Mouse (Mus musculus): ENCODE results near the gene Prune2. TPM values are rescaled to one million over a fixed set of nuclear protein-coding genes. Genes with fewer than 3 reads are reported as not detected.

Gene Prune2
- polyA plus RNA-seq, 1 experiment = 10.9 TPM

DNA sequence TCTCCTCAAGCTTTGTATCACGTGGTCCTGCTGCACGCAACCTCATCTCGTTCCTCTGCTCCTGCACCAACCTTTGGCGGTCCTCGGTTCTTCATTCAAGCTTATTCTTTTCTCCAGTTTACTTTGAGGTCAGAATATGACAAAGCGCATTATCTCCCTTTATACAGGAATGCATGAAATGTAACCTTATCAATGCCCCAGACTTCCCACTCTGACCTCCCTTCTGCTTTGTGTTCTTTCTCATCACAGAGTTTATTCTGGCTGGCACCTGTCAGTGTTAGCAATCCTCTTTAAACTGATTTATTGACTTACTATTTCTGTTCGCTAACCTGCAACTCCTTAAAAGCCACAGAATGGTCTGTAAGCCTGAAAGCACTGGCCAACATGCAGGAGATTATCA is 113.1 kb downstream of the Prune2 start:
- Histone ChIP-seq H3K4me1 (ENCODE audit: control insufficient read depth, insufficient read depth, low read length) (no peaks in the 10 kb centered on the region), H3K27ac (ENCODE audit: insufficient read depth, low read length) (no peak overlapping the region), H3K9me3 (replicated peaks; ENCODE audit: control insufficient read depth, insufficient read depth, low read length, poor library complexity, severe bottlenecking) (peaks cover 3% of the 10 kb centered on the region; the same call in 1 of the 2 replicates), H3K9ac (ENCODE audit: low read depth, poor library complexity, severe bottlenecking) (no peak overlapping the region), H3K27me3 (ENCODE audit: control insufficient read depth, insufficient read depth, low read length, poor library complexity, severe bottlenecking) (no peaks in the 10 kb centered on the region), H3K4me3 (ENCODE audit: low read depth, low read length) (no peak overlapping the region), H3K36me3 (ENCODE audit: control insufficient read depth, insufficient read depth, low read length, poor library complexity, severe bottlenecking) (no peaks in the 10 kb centered on the region)
- no peak for TF ChIP-seq CTCF (IDR thresholded peaks at IDR 0.05; ENCODE audit: low read depth, low read length)
- TF ChIP-seq EP300 (IDR thresholded peaks at IDR 0.05; ENCODE audit: insufficient read depth, low read depth, low read length) = no peak
- TF ChIP-seq POLR2A (IDR thresholded peaks at IDR 0.05; ENCODE audit: insufficient read depth, low read length) = no peak

DNA sequence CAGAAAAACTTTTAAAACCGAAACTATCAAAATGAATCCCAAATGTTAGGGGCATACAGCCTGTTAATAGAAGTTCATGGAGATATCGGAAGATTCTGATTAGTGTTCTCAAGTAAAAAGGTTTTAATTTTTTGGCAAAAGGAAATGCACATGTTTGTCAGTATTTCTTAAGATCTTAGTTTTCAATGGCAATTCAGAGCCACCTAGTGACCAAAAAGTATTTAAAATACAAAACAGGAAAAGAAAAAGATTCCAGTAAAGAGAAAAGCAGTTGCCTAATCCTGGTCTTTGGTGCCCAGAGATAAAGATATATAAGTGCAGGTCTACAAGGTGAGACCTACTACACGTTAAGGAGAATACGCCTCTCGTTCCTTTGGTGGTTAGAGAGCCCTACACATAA is 115.3 kb downstream of the Prune2 start:
- no peaks in the 10 kb centered on the region for H3K36me3 ChIP-seq (ENCODE audit: control insufficient read depth, insufficient read depth, low read length, poor library complexity, severe bottlenecking)
- H3K4me3 ChIP-seq (ENCODE audit: low read depth, low read length) = no peak overlapping the region
- no peaks in the 10 kb centered on the region for H3K27me3 ChIP-seq (ENCODE audit: control insufficient read depth, insufficient read depth, low read length, poor library complexity, severe bottlenecking)
- no peak for TF ChIP-seq CTCF (IDR thresholded peaks at IDR 0.05; ENCODE audit: low read depth, low read length)
- TF ChIP-seq EP300 (IDR thresholded peaks at IDR 0.05; ENCODE audit: insufficient read depth, low read depth, low read length) = no peak
- no peak for TF ChIP-seq POLR2A (IDR thresholded peaks at IDR 0.05; ENCODE audit: insufficient read depth, low read length)
- no peak overlapping the region for H3K27ac ChIP-seq (ENCODE audit: insufficient read depth, low read length)
- H3K9me3 ChIP-seq (replicated peaks; ENCODE audit: control insufficient read depth, insufficient read depth, low read length, poor library complexity, severe bottlenecking) = peaks cover 3% of the 10 kb centered on the region; the same call in 1 of the 2 replicates
- no peaks in the 10 kb centered on the region for H3K4me1 ChIP-seq (ENCODE audit: control insufficient read depth, insufficient read depth, low read length)
- no peak overlapping the region for H3K9ac ChIP-seq (ENCODE audit: low read depth, poor library complexity, severe bottlenecking)

DNA sequence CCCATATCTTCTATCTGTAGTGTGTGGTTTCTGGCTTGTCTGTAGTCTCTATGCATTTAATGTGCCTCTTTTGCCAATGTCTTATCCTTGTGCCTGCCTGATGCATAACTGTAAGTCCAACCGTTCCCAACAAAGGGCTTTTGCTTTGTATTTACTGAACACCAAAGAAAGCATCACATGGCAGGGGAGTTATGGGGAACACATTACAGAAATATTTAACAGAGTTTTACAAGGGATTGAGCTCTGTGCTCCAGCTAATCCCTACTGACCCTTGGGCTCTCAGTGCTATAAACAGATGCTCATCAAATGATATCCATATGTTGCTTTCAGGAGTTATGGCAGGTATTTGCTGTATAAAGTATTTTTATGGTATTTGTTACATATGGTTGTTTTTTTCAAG is 116.3 kb downstream of the Prune2 start:
- no peak overlapping the region for H3K27ac ChIP-seq (ENCODE audit: insufficient read depth, low read length)
- TF ChIP-seq CTCF (IDR thresholded peaks at IDR 0.05; ENCODE audit: low read depth, low read length) (no peak), EP300 (IDR thresholded peaks at IDR 0.05; ENCODE audit: insufficient read depth, low read depth, low read length) (no peak), POLR2A (IDR thresholded peaks at IDR 0.05; ENCODE audit: insufficient read depth, low read length) (no peak)
- no peak overlapping the region for H3K4me3 ChIP-seq (ENCODE audit: low read depth, low read length)
- no peaks in the 10 kb centered on the region for H3K4me1 ChIP-seq (ENCODE audit: control insufficient read depth, insufficient read depth, low read length)
- no peaks in the 10 kb centered on the region for H3K27me3 ChIP-seq (ENCODE audit: control insufficient read depth, insufficient read depth, low read length, poor library complexity, severe bottlenecking)
- no peak overlapping the region for H3K9ac ChIP-seq (ENCODE audit: low read depth, poor library complexity, severe bottlenecking)
- peaks cover 3% of the 10 kb centered on the region; the same call in 1 of the 2 replicates for H3K9me3 ChIP-seq (replicated peaks; ENCODE audit: control insufficient read depth, insufficient read depth, low read length, poor library complexity, severe bottlenecking)
- H3K36me3 ChIP-seq (ENCODE audit: control insufficient read depth, insufficient read depth, low read length, poor library complexity, severe bottlenecking) = no peaks in the 10 kb centered on the region

DNA sequence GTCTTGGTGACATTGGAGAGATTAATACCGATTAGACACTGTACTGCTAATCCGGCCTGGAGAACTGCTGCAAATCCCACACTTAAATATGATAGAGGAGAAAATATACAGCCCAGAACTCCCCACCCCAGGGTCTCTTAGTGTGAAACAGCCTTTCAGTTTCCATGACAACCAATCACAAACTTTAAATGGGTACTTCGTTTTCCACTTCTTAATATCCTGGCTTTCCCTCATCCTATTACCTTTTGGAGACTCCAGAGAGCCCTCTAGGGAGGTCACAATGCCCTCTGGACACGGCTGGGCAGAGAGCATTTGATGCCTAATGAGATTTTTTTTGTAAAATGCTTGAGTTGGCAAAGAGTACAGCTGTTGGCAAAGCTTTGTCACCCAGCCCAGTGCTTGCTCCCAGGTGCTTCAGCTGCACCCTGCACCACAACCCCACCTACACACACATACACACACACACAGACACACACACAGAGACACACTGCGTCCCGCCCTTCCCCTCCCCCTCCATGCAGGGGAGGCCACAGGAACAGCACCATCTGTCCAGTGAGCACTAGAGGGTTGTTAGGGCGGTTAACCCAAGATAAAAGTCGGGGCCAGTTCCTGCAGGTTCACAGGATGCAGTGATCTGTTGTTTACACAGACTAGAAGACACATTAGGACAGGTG is 122.9 kb downstream of the Prune2 start:
- no peak overlapping the region for H3K4me3 ChIP-seq (ENCODE audit: low read depth, low read length)
- no peaks in the 10 kb centered on the region for H3K27me3 ChIP-seq (ENCODE audit: control insufficient read depth, insufficient read depth, low read length, poor library complexity, severe bottlenecking)
- H3K4me1 ChIP-seq (ENCODE audit: control insufficient read depth, insufficient read depth, low read length) = peaks cover 2% of the 10 kb centered on the region
- H3K36me3 ChIP-seq (ENCODE audit: control insufficient read depth, insufficient read depth, low read length, poor library complexity, severe bottlenecking) = no peaks in the 10 kb centered on the region
- no peaks in the 10 kb centered on the region for H3K9me3 ChIP-seq (replicated peaks; ENCODE audit: control insufficient read depth, insufficient read depth, low read length, poor library complexity, severe bottlenecking)
- TF ChIP-seq EP300 (IDR thresholded peaks at IDR 0.05; ENCODE audit: insufficient read depth, low read depth, low read length) (peak; percentile 54; the same call in 1 of the 2 replicates), POLR2A (IDR thresholded peaks at IDR 0.05; ENCODE audit: insufficient read depth, low read length) (no peak)
- no peak overlapping the region for H3K27ac ChIP-seq (ENCODE audit: insufficient read depth, low read length)
- no peak overlapping the region for H3K9ac ChIP-seq (ENCODE audit: low read depth, poor library complexity, severe bottlenecking)

DNA sequence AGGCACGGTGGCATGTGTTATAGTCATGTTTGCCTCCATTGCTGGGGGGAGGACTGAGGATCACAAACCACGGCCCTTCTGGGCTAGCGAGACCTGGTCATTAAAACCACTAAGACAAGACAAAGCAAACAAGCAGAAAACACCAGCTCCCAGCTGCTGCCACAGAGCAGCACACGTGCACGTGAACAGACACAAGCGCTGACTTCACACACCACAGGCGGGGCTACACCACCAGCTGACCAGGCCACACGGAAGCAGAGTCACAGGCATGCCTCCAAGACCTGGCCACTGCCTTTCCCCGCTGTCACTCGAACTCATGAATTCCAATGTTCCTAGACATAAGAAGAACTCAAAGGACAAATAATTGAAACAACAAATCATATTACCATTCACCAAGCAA is 125.5 kb downstream of the Prune2 start:
- Histone ChIP-seq H3K4me3 (ENCODE audit: low read depth, low read length) (no peak overlapping the region), H3K9ac (ENCODE audit: low read depth, poor library complexity, severe bottlenecking) (no peak overlapping the region), H3K36me3 (ENCODE audit: control insufficient read depth, insufficient read depth, low read length, poor library complexity, severe bottlenecking) (no peaks in the 10 kb centered on the region), H3K27ac (ENCODE audit: insufficient read depth, low read length) (no peak overlapping the region), H3K4me1 (ENCODE audit: control insufficient read depth, insufficient read depth, low read length) (peaks cover 2% of the 10 kb centered on the region), H3K27me3 (ENCODE audit: control insufficient read depth, insufficient read depth, low read length, poor library complexity, severe bottlenecking) (no peaks in the 10 kb centered on the region; the same call in 1 of the 2 replicates), H3K9me3 (replicated peaks; ENCODE audit: control insufficient read depth, insufficient read depth, low read length, poor library complexity, severe bottlenecking) (no peaks in the 10 kb centered on the region)
- no peak for TF ChIP-seq CTCF (IDR thresholded peaks at IDR 0.05; ENCODE audit: low read depth, low read length)
- TF ChIP-seq POLR2A (IDR thresholded peaks at IDR 0.05; ENCODE audit: insufficient read depth, low read length) = no peak
- TF ChIP-seq EP300 (IDR thresholded peaks at IDR 0.05; ENCODE audit: insufficient read depth, low read depth, low read length) = no peak

DNA sequence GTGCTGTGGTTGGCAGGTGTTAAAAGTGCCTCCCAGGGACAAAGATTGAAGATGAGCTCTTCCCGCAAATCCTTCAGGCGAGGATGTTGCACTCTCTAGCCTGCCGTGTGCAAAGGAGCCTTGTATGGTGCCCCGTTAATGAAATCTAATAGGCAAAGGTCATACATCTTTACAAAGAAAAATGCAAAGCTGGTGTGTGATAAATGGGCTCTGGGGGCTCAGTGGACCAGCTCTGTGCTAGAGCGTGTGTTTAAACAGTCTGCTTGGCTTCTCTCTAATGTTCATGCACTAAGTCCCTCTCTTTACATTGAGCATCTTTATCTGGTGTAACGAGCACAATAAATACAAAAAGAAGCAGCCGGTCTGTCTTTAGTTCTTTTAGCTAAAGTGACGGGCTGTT is 138.1 kb downstream of the Prune2 start:
- Histone ChIP-seq H3K9me3 (replicated peaks; ENCODE audit: control insufficient read depth, insufficient read depth, low read length, poor library complexity, severe bottlenecking) (no peaks in the 10 kb centered on the region), H3K27me3 (ENCODE audit: control insufficient read depth, insufficient read depth, low read length, poor library complexity, severe bottlenecking) (no peaks in the 10 kb centered on the region), H3K36me3 (ENCODE audit: control insufficient read depth, insufficient read depth, low read length, poor library complexity, severe bottlenecking) (no peaks in the 10 kb centered on the region), H3K4me3 (ENCODE audit: low read depth, low read length) (no peak overlapping the region), H3K9ac (ENCODE audit: low read depth, poor library complexity, severe bottlenecking) (no peak overlapping the region), H3K27ac (ENCODE audit: insufficient read depth, low read length) (no peak overlapping the region), H3K4me1 (ENCODE audit: control insufficient read depth, insufficient read depth, low read length) (no peaks in the 10 kb centered on the region)
- TF ChIP-seq POLR2A (IDR thresholded peaks at IDR 0.05; ENCODE audit: insufficient read depth, low read length) (no peak), CTCF (IDR thresholded peaks at IDR 0.05; ENCODE audit: low read depth, low read length) (no peak), EP300 (IDR thresholded peaks at IDR 0.05; ENCODE audit: insufficient read depth, low read depth, low read length) (no peak)
